In the genomic region with DNA sequence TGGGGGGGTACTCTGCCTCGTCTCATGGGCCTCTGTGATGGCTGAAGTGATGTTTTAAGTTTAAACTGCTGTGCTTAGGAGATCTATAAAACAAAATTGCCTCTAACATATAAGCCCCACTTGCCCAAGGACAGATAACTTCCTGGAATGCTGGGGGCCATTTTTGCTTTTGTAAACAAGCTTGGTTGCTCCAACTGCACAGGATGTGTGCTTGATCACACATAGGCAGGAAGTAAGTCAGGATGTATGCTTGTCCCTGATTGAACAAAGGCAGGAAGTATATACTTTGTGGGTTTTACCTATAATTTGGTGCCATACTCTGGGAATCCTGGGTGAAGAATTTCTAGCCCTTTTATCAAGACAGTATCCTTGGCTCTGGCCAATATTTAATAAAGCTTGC, we compare ENCODE assay signal across 20 mouse cellular contexts. TPM values are rescaled to one million over a fixed set of nuclear protein-coding genes. Genes with fewer than 3 reads are reported as not detected.
"Had no signal": no experiment of that assay in that cellular context is flagged by ENCODE, and none has a peak within 500 bp of the region (broad histone marks: within the 10 kb centered on the region; RNA-seq: fewer than 3 reads in every experiment).

No protein-coding gene starts in this region.

- H3K4me2 ChIP-seq: limb, embryonic 12.5 days; liver, embryonic 13.5 days; midbrain, embryonic 13.5 days; neural tube, embryonic 12.5 days; stomach, embryonic 15.5 days had no signal

- H3K36me3 ChIP-seq: limb, embryonic 12.5 days; liver, embryonic 13.5 days; midbrain, embryonic 13.5 days; neural tube, embryonic 12.5 days; stomach, embryonic 15.5 days had no signal

- H3K9ac ChIP-seq: limb, embryonic 12.5 days; liver, embryonic 13.5 days; liver, postnatal 0 days; midbrain, embryonic 13.5 days; neural tube, embryonic 12.5 days; stomach, embryonic 15.5 days had no signal

- ATAC-seq: intestine, embryonic 16.5 days; liver, postnatal 0 days; midbrain, embryonic 13.5 days had no signal

- H3K27ac ChIP-seq: limb, embryonic 12.5 days; liver, embryonic 13.5 days; midbrain, embryonic 13.5 days; neural tube, embryonic 12.5 days; stomach, embryonic 15.5 days had no signal

- H3K27me3 ChIP-seq: limb, embryonic 12.5 days; liver, embryonic 13.5 days; midbrain, embryonic 13.5 days; neural tube, embryonic 12.5 days; stomach, embryonic 15.5 days had no signal

- H3K4me3 ChIP-seq: limb, embryonic 12.5 days; liver, embryonic 13.5 days; midbrain, embryonic 13.5 days; myocyte; neural tube, embryonic 12.5 days; stomach, embryonic 15.5 days had no signal

- H3K9me3 ChIP-seq: limb, embryonic 12.5 days; liver, embryonic 13.5 days; midbrain, embryonic 13.5 days; neural tube, embryonic 12.5 days; stomach, embryonic 15.5 days had no signal

- H3K4me1 ChIP-seq: stomach, embryonic 15.5 days had no signal

- DNase-seq: kidney, adult 2 months; kidney, postnatal 36 days; layer of hippocampus, adult 9-11 months; layer of hippocampus, postnatal 36 days; liver; liver, embryonic 13.5 days; liver, postnatal 0 days; retina, postnatal 1 day; right cerebral cortex, postnatal 4 days; spleen, adult 18-20 months; thymus, postnatal 14 days had no signal

RNA-seq across cellular contexts. Expression of a gene that starts 8.5 kb away (rescaled TPM):
- polyA plus RNA-seq: intestine, embryonic 16.5 days; kidney, adult 2 months; kidney, embryonic 16.5 days; limb, embryonic 12.5 days; liver, embryonic 13.5 days; liver, postnatal 0 days; midbrain, embryonic 13.5 days; midbrain, postnatal 0 days; myocyte; neural tube, embryonic 12.5 days; stomach, embryonic 15.5 days; urinary bladder, adult 2 months had no signal
